Mouse (Mus musculus) limb, embryonic 14.5 days (tissue): ENCODE results near the gene Pak1ip1. TPM values are rescaled to one million over a fixed set of nuclear protein-coding genes. Genes with fewer than 3 reads are reported as not detected.

ENCODE experiments used
- ATAC-seq: fragments of 200-750 bp; cut with Nextera tagmentation; 2 replicates; pipeline ENCODE4 v1.8.0; 2017; ENCODE audit warnings: low read depth, moderate number of reproducible peaks, moderate TSS enrichment; ENCODE audit not compliant: low FRiP score
- DNase-seq: peaks from one replicate; pipeline ENCODE4 v3.0.0-alpha.2; 2015; ENCODE audit warnings: low spot score
- H3K27ac ChIP-seq: fragments of 300-500 bp; sonication (generic); replicated peaks from 2 replicates; pipeline ENCODE4 v1.5.1; 2014; ENCODE audit warnings: low read depth, mild to moderate bottlenecking, low read length, moderate library complexity, mixed read lengths
- H3K27me3 ChIP-seq: fragments of 300-500 bp; sonication (generic); 2 replicates; pipeline ENCODE4 v1.6.1; 2014; ENCODE audit warnings: low read length, mixed read lengths; ENCODE audit not compliant: control insufficient read depth, insufficient read depth
- H3K36me3 ChIP-seq: fragments of 300-500 bp; sonication (generic); 2 replicates; pipeline ENCODE4 v1.6.1; 2014; ENCODE audit warnings: mild to moderate bottlenecking, low read length, moderate library complexity, mixed read lengths; ENCODE audit not compliant: control insufficient read depth, insufficient read depth
- H3K4me1 ChIP-seq: fragments of 300-500 bp; sonication (generic); 2 replicates; pipeline ENCODE4 v1.6.1; 2014; ENCODE audit warnings: antibody characterized with exemption, low read length, mixed read lengths; ENCODE audit not compliant: control insufficient read depth, insufficient read depth
- H3K4me2 ChIP-seq: fragments of 300-500 bp; sonication (generic); replicated peaks from 2 replicates; pipeline ENCODE4 v1.6.1; 2014; ENCODE audit warnings: low read depth, mild to moderate bottlenecking, low read length, moderate library complexity; ENCODE audit not compliant: severe bottlenecking
- H3K4me3 ChIP-seq: fragments of 300-500 bp; sonication (generic); replicated peaks from 2 replicates; pipeline ENCODE4 v1.5.1; 2014; ENCODE audit warnings: low read length
- H3K9ac ChIP-seq: fragments of 300-500 bp; sonication (generic); 2 replicates; pipeline ENCODE4 v1.6.1; 2014; ENCODE audit warnings: mild to moderate bottlenecking, low read depth, low read length, moderate library complexity; ENCODE audit not compliant: severe bottlenecking
- H3K9me3 ChIP-seq: fragments of 300-500 bp; sonication (generic); 2 replicates; pipeline ENCODE4 v1.6.1; 2016; ENCODE audit warnings: low read length; ENCODE audit not compliant: control insufficient read depth
- POLR2A ChIP-seq: fragments of 200-500 bp; IDR thresholded peaks from 2 replicates; pipeline ENCODE4 v1.8.0; 2012; ENCODE audit warnings: inconsistent platforms, mild to moderate bottlenecking, moderate library complexity, borderline replicate concordance; ENCODE audit not compliant: insufficient read depth, insufficient read length; ENCODE audit errors: extremely low read depth
- WGBS: fragments of 180-500 bp; shearing (Covaris S2); extraction: QIAGEN DNeasy Blood & Tissue Kit; methylation state at CpG from one replicate; pipeline ENCODE4 v1.1.7; 2014; 5-methylcytosine and 5-hydroxymethylcytosine counted together
- polyA plus RNA-seq, 2 experiments: library from polyadenylated mRNA; depleted of rRNA in 1 of 2; stranded (reverse) in 1 of 2; unstranded in 1 of 2; fragments of >200 nt; fragmentation: Nextera tagmentation in 1 of 2; extraction: Ambion mirVana in 1 of 2; gene quantifications; 2 replicates each; pipeline versions ENCODE4 v1.2.1 to v1.2.3; 2012 to 2014

Pak1ip1 gene
- polyA plus RNA-seq (2012; rRNA removed): 44.6 and 54.0 TPM in 2 replicates
- 55.7 and 60.7 TPM in 2 replicates for polyA plus RNA-seq (2014; fragmentation: Nextera tagmentation; extraction: Ambion mirVana)

GRCm38 (mm10) chr13:41000926-41001639 is at the start of gene Pak1ip1:
Gene Pak1ip1 (plus strand): TSS chr13:41001023.
- H3K9ac ChIP-seq: peak within 1 kb of the TSS; percentile 77
- peaks cover 19% of the 10 kb centered on the region for H3K36me3 ChIP-seq
- DNase-seq (peak; percentile 96), ATAC-seq (peak; percentile 97)
- peak within 1 kb of the TSS; percentile 97 for H3K4me3 ChIP-seq
- under 1% methylated on average over 58 of the region's 58 CpGs for WGBS
- H3K4me2 ChIP-seq: peak within 1 kb of the TSS; percentile 76
- TF ChIP-seq POLR2A: no peak
- H3K4me1 ChIP-seq: peaks cover 10% of the 10 kb centered on the region; the same call in 1 of the 2 replicates
- no peaks in the 10 kb centered on the region for H3K9me3 ChIP-seq
- peak within 1 kb of the TSS; percentile 98 for H3K27ac ChIP-seq
- no peaks in the 10 kb centered on the region for H3K27me3 ChIP-seq

GRCm38 (mm10) chr13:40951386-40951976 is 49.3 kb upstream of the Pak1ip1 start:
- H3K4me3 ChIP-seq: no peak overlapping the region

GRCm38 (mm10) chr13:40953231-40953630 is 47.6 kb upstream of the Pak1ip1 start:
- Histone ChIP-seq H3K9me3 (no peaks in the 10 kb centered on the region), H3K9ac (no peak overlapping the region), H3K27ac (no peak overlapping the region), H3K36me3 (no peaks in the 10 kb centered on the region), H3K27me3 (no peaks in the 10 kb centered on the region), H3K4me1 (no peaks in the 10 kb centered on the region), H3K4me2 (no peak overlapping the region), H3K4me3 (no peak overlapping the region)
- ATAC-seq (no peak), DNase-seq (no peak)
- TF ChIP-seq POLR2A: no peak
- WGBS: 73% methylated on average over 6 of the region's 6 CpGs

More at GRCm38 (mm10) chr13:40951386-40951976, 49.3 kb upstream of the Pak1ip1 start:
- no peak for ATAC-seq
- H3K36me3 ChIP-seq: no peaks in the 10 kb centered on the region
- no peaks in the 10 kb centered on the region for H3K27me3 ChIP-seq
- WGBS: 81% methylated on average over 10 of the region's 10 CpGs
- no peak for TF ChIP-seq POLR2A
- H3K9ac ChIP-seq: no peak overlapping the region
- no peak overlapping the region for H3K4me2 ChIP-seq
- no peak for DNase-seq
- H3K4me1 ChIP-seq: no peaks in the 10 kb centered on the region
- H3K27ac ChIP-seq: no peak overlapping the region
- H3K9me3 ChIP-seq: no peaks in the 10 kb centered on the region

DNA sequence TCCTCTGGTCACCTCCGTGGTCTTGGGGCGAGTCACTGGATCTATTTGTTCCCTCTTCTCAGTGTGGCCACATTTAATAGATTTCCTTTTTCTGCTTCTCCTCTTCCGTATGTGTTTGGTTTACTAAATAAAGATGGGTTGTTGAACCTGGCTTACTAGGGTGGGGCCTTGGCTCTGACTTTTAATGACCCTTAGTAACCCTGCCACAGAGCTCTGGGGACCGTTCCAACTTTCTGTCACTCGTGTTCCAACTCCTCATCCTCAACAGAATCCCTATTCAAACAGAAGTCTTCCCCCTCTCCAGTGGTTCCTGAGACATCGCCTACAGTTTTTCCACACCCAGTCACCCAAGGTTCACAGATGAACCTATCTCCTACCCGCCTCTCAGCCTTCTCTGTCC is 45.0 kb upstream of the Pak1ip1 start:
- no peak for DNase-seq
- Histone ChIP-seq H3K4me2 (no peak overlapping the region), H3K9ac (no peak overlapping the region), H3K27me3 (no peaks in the 10 kb centered on the region), H3K4me3 (no peak overlapping the region), H3K36me3 (no peaks in the 10 kb centered on the region), H3K27ac (no peak overlapping the region), H3K9me3 (no peaks in the 10 kb centered on the region), H3K4me1 (no peaks in the 10 kb centered on the region)
- no peak for ATAC-seq
- no peak for TF ChIP-seq POLR2A
- 78% methylated on average over 7 of the region's 7 CpGs for WGBS

GRCm38 (mm10) chr13:40967609-40968008 is 33.2 kb upstream of the Pak1ip1 start:
- no peak overlapping the region for H3K4me3 ChIP-seq
- no peaks in the 10 kb centered on the region for H3K27me3 ChIP-seq
- no peak for DNase-seq
- no peaks in the 10 kb centered on the region for H3K4me1 ChIP-seq
- no peak overlapping the region for H3K9ac ChIP-seq
- no peak for ATAC-seq
- no peaks in the 10 kb centered on the region for H3K36me3 ChIP-seq
- H3K27ac ChIP-seq: no peak overlapping the region
- H3K9me3 ChIP-seq: no peaks in the 10 kb centered on the region
- no peak for TF ChIP-seq POLR2A
- no peak overlapping the region for H3K4me2 ChIP-seq
- 89% methylated on average over 10 of the region's 10 CpGs for WGBS
